Mouse (Mus musculus): ENCODE results near the gene Irf2bp2.
A peak's percentile ranks its signal among the peaks of the same experiment; 100 is the strongest.

The Irf2bp2 gene

GRCm38 (mm10) chr8:126593889-126594480 is at the start of gene Irf2bp2:
Gene Irf2bp2 (minus strand): TSS chr8:126593986.
- DNase-seq: peak; percentile 92 to 96

- no peak for DNase-seq
Measured at GRCm38 (mm10) chr8:126642665-126643064, 48.9 kb upstream of the Irf2bp2 start.

GRCm38 (mm10) chr8:126641568-126642295 is 47.9 kb upstream of the Irf2bp2 start:
- DNase-seq: no peak

GRCm38 (mm10) chr8:126639161-126639560 is 45.4 kb upstream of the Irf2bp2 start:
- DNase-seq: no peak

- DNase-seq: no peak
Measured at GRCm38 (mm10) chr8:126638027-126638426, 44.2 kb upstream of the Irf2bp2 start.

GRCm38 (mm10) chr8:126634541-126635048 is 40.8 kb upstream of the Irf2bp2 start:
- no peak for DNase-seq

- DNase-seq: no peak
Measured at GRCm38 (mm10) chr8:126628616-126629015, 34.8 kb upstream of the Irf2bp2 start.

- no peak for DNase-seq
Measured at GRCm38 (mm10) chr8:126626415-126626814, 32.6 kb upstream of the Irf2bp2 start.

GRCm38 (mm10) chr8:126622111-126622795 is 28.5 kb upstream of the Irf2bp2 start:
- DNase-seq: no peak

- no peak for DNase-seq
Measured at GRCm38 (mm10) chr8:126620721-126621120, 26.9 kb upstream of the Irf2bp2 start.

GRCm38 (mm10) chr8:126619487-126619886 is 25.7 kb upstream of the Irf2bp2 start:
- peak in 1 of 2 experiments; percentile 53 for DNase-seq

GRCm38 (mm10) chr8:126617665-126618064 is 23.9 kb upstream of the Irf2bp2 start:
- no peak for DNase-seq

- DNase-seq: no peak
Measured at GRCm38 (mm10) chr8:126616736-126617135, 22.9 kb upstream of the Irf2bp2 start.

- peak; percentile 69 to 88 for DNase-seq
Measured at GRCm38 (mm10) chr8:126615765-126616164, 22.0 kb upstream of the Irf2bp2 start.

- peak; percentile 51 to 62 for DNase-seq
Measured at GRCm38 (mm10) chr8:126614740-126615132, 20.9 kb upstream of the Irf2bp2 start.

GRCm38 (mm10) chr8:126614062-126614739 is 20.4 kb upstream of the Irf2bp2 start:
- peak; percentile 63 to 88 for DNase-seq

- DNase-seq: peak in 1 of 2 experiments; percentile 28
Measured at GRCm38 (mm10) chr8:126613143-126613542, 19.4 kb upstream of the Irf2bp2 start.

- peak in 1 of 2 experiments; percentile 36 for DNase-seq
Measured at GRCm38 (mm10) chr8:126612739-126613138, 19.0 kb upstream of the Irf2bp2 start.

- peak in 1 of 2 experiments; percentile 68 for DNase-seq
Measured at GRCm38 (mm10) chr8:126610713-126611112, 16.9 kb upstream of the Irf2bp2 start.

- peak in 1 of 2 experiments; percentile 39 for DNase-seq
Measured at GRCm38 (mm10) chr8:126609556-126610263, 15.9 kb upstream of the Irf2bp2 start.

GRCm38 (mm10) chr8:126603241-126603947 is 9.6 kb upstream of the Irf2bp2 start:
- peak; percentile 52 to 72 for DNase-seq

Measured in kidney, postnatal 25 days (tissue).